Mouse (Mus musculus): ENCODE data around the gene Defb42. TPM values are rescaled to one million over a fixed set of nuclear protein-coding genes. Genes with fewer than 3 reads are reported as not detected.

The Defb42 gene
- polyA plus RNA-seq, 1 experiment = 0.40 TPM

- TF ChIP-seq MYOG (IDR thresholded peaks at IDR 0.05; ENCODE audit: control insufficient read depth in 1 of 3, insufficient read depth in 1 of 3, insufficient read length in 2 of 3, low read depth in 2 of 3) = no peak
- TF ChIP-seq POLR2AphosphoS2 (IDR thresholded peaks at IDR 0.05; ENCODE audit: insufficient read length, low read depth) = no peak
- no peak for TF ChIP-seq E2F4 (IDR thresholded peaks at IDR 0.05; ENCODE audit: insufficient read depth)
- TF ChIP-seq TCF3 (IDR thresholded peaks at IDR 0.05; ENCODE audit: insufficient read length, low read depth) = no peak
- no peak for TF ChIP-seq MYOD1 (IDR thresholded peaks at IDR 0.05; ENCODE audit: control insufficient read depth in 1 of 3, insufficient read length in 2 of 3, low read depth in 2 of 3)
- TF ChIP-seq REST (IDR thresholded peaks at IDR 0.05; ENCODE audit: insufficient read depth, insufficient read length) = no peak
- no peak for TF ChIP-seq TCF12 (IDR thresholded peaks at IDR 0.05; ENCODE audit: insufficient read depth, poor library complexity, severe bottlenecking)
- no peak for TF ChIP-seq CEBPB (IDR thresholded peaks at IDR 0.05; ENCODE audit: insufficient read depth, poor library complexity, severe bottlenecking)
- no peak for TF ChIP-seq MAX (IDR thresholded peaks at IDR 0.05; ENCODE audit: low read depth)
- no peak for TF ChIP-seq POLR2A (IDR thresholded peaks at IDR 0.05; ENCODE audit: insufficient read length, low read depth)
- H3ac ChIP-seq (ENCODE audit: control insufficient read depth, insufficient read length) = no peak within 1 kb of the TSS
- H3K27me3 ChIP-seq (ENCODE audit: control insufficient read depth, insufficient read depth, insufficient read length) = no peaks in the 10 kb centered on the region
Observed at GRCm38 (mm10) chr14:63011471-63011870, 35.3 kb upstream of the Defb42 start, which contains the start of gene Defb43. Gene Defb43, plus strand, starts transcription at chr14:63011771.

GRCm38 (mm10) chr14:63013082-63013481 lies 33.7 kb upstream of the Defb42 start:
- H3K79me2 ChIP-seq (ENCODE audit: control insufficient read depth, insufficient read depth) = no peaks in the 10 kb centered on the region
- TF ChIP-seq TCF3 (IDR thresholded peaks at IDR 0.05; ENCODE audit: insufficient read length, low read depth) (no peak), CEBPB (IDR thresholded peaks at IDR 0.05; ENCODE audit: insufficient read depth, poor library complexity, severe bottlenecking) (peak; percentile 83)
- H3K36me3 ChIP-seq (ENCODE audit: control insufficient read depth, insufficient read depth) = no peaks in the 10 kb centered on the region

More at GRCm38 (mm10) chr14:63011471-63011870, 35.3 kb upstream of the Defb42 start, which contains the start of gene Defb43:
- H3K79me2 ChIP-seq (ENCODE audit: control insufficient read depth, insufficient read depth) = no peaks in the 10 kb centered on the region
- no peaks in the 10 kb centered on the region for H3K36me3 ChIP-seq (ENCODE audit: control insufficient read depth, insufficient read depth)
- H3K4me2 ChIP-seq (ENCODE audit: low read depth) = no peak within 1 kb of the TSS
- H3K4me3 ChIP-seq = no peak within 1 kb of the TSS

GRCm38 (mm10) chr14:63014667-63015066 lies 32.1 kb upstream of the Defb42 start:
- Histone ChIP-seq H3K27me3 (ENCODE audit: control insufficient read depth, insufficient read depth, insufficient read length) (no peaks in the 10 kb centered on the region), H3ac (ENCODE audit: control insufficient read depth, insufficient read length) (no peak overlapping the region)

More at GRCm38 (mm10) chr14:63013082-63013481, 33.7 kb upstream of the Defb42 start:
- Histone ChIP-seq H3K4me3 (no peak overlapping the region), H3K4me2 (ENCODE audit: low read depth) (no peak overlapping the region), H3ac (ENCODE audit: control insufficient read depth, insufficient read length) (no peak overlapping the region), H3K27me3 (ENCODE audit: control insufficient read depth, insufficient read depth, insufficient read length) (no peaks in the 10 kb centered on the region)

GRCm38 (mm10) chr14:63020524-63021156 lies 26.2 kb upstream of the Defb42 start:
- Histone ChIP-seq H3K79me2 (ENCODE audit: control insufficient read depth, insufficient read depth) (no peaks in the 10 kb centered on the region), H3K4me2 (ENCODE audit: low read depth) (peak overlapping the region; percentile 87), H3ac (ENCODE audit: control insufficient read depth, insufficient read length) (no peak overlapping the region), H3K27me3 (ENCODE audit: control insufficient read depth, insufficient read depth, insufficient read length) (no peaks in the 10 kb centered on the region), H3K4me3 (no peak overlapping the region), H3K36me3 (ENCODE audit: control insufficient read depth, insufficient read depth) (no peaks in the 10 kb centered on the region)
- TF ChIP-seq CEBPB (IDR thresholded peaks at IDR 0.05; ENCODE audit: insufficient read depth, poor library complexity, severe bottlenecking) (peak; percentile 87), POLR2A (IDR thresholded peaks at IDR 0.05; ENCODE audit: insufficient read length, low read depth) (peak; percentile 16), TCF3 (IDR thresholded peaks at IDR 0.05; ENCODE audit: insufficient read length, low read depth) (no peak)

More at GRCm38 (mm10) chr14:63014667-63015066, 32.1 kb upstream of the Defb42 start:
- Histone ChIP-seq H3K36me3 (ENCODE audit: control insufficient read depth, insufficient read depth) (no peaks in the 10 kb centered on the region), H3K4me2 (ENCODE audit: low read depth) (peak overlapping the region; percentile 63), H3K79me2 (ENCODE audit: control insufficient read depth, insufficient read depth) (no peaks in the 10 kb centered on the region), H3K4me3 (no peak overlapping the region)
- no peak for TF ChIP-seq MAX (IDR thresholded peaks at IDR 0.05; ENCODE audit: low read depth)
- no peak for TF ChIP-seq MYOD1 (IDR thresholded peaks at IDR 0.05; ENCODE audit: control insufficient read depth in 1 of 3, insufficient read length in 2 of 3, low read depth in 2 of 3)
- no peak for TF ChIP-seq MYOG (IDR thresholded peaks at IDR 0.05; ENCODE audit: control insufficient read depth in 1 of 3, insufficient read depth in 1 of 3, insufficient read length in 2 of 3, low read depth in 2 of 3)
- TF ChIP-seq POLR2AphosphoS2 (IDR thresholded peaks at IDR 0.05; ENCODE audit: insufficient read length, low read depth) = no peak
- TF ChIP-seq USF1 (IDR thresholded peaks at IDR 0.05; ENCODE audit: low read depth) = no peak
- no peak for TF ChIP-seq REST (IDR thresholded peaks at IDR 0.05; ENCODE audit: insufficient read depth, insufficient read length)
- TF ChIP-seq SRF (IDR thresholded peaks at IDR 0.05; ENCODE audit: control insufficient read depth, insufficient read length, low read depth) = no peak
- no peak for TF ChIP-seq TCF12 (IDR thresholded peaks at IDR 0.05; ENCODE audit: insufficient read depth, poor library complexity, severe bottlenecking)
- no peak for TF ChIP-seq CEBPB (IDR thresholded peaks at IDR 0.05; ENCODE audit: insufficient read depth, poor library complexity, severe bottlenecking)
- TF ChIP-seq E2F4 (IDR thresholded peaks at IDR 0.05; ENCODE audit: insufficient read depth) = no peak

GRCm38 (mm10) chr14:63049910-63050370 lies 3.1 kb downstream of the Defb42 start, which contains the start of gene Defb30:
Gene Defb30, minus strand, starts transcription at chr14:63049960.
- H3K79me2 ChIP-seq (ENCODE audit: control insufficient read depth, insufficient read depth) = no peaks in the 10 kb centered on the region
- no peaks in the 10 kb centered on the region for H3K36me3 ChIP-seq (ENCODE audit: control insufficient read depth, insufficient read depth)
- TF ChIP-seq SRF (IDR thresholded peaks at IDR 0.05; ENCODE audit: control insufficient read depth, insufficient read length, low read depth) = no peak
- no peak for TF ChIP-seq TCF3 (IDR thresholded peaks at IDR 0.05; ENCODE audit: insufficient read length, low read depth)
- TF ChIP-seq TCF12 (IDR thresholded peaks at IDR 0.05; ENCODE audit: insufficient read depth, poor library complexity, severe bottlenecking) = no peak
- TF ChIP-seq POLR2AphosphoS2 (IDR thresholded peaks at IDR 0.05; ENCODE audit: insufficient read length, low read depth) = no peak
- no peak for TF ChIP-seq MAX (IDR thresholded peaks at IDR 0.05; ENCODE audit: low read depth)
- TF ChIP-seq CEBPB (IDR thresholded peaks at IDR 0.05; ENCODE audit: insufficient read depth, poor library complexity, severe bottlenecking) = no peak
- TF ChIP-seq POLR2A (IDR thresholded peaks at IDR 0.05; ENCODE audit: insufficient read length, low read depth) = no peak
- TF ChIP-seq REST (IDR thresholded peaks at IDR 0.05; ENCODE audit: insufficient read depth, insufficient read length) = no peak
- TF ChIP-seq USF1 (IDR thresholded peaks at IDR 0.05; ENCODE audit: low read depth) = no peak
- no peak for TF ChIP-seq E2F4 (IDR thresholded peaks at IDR 0.05; ENCODE audit: insufficient read depth)
- no peak for TF ChIP-seq MYOD1 (IDR thresholded peaks at IDR 0.05; ENCODE audit: control insufficient read depth in 1 of 3, insufficient read length in 2 of 3, low read depth in 2 of 3)
- no peak within 1 kb of the TSS for H3K4me2 ChIP-seq (ENCODE audit: low read depth)
- H3K4me3 ChIP-seq = no peak within 1 kb of the TSS
- no peaks in the 10 kb centered on the region for H3K27me3 ChIP-seq (ENCODE audit: control insufficient read depth, insufficient read depth, insufficient read length)
- no peak within 1 kb of the TSS for H3ac ChIP-seq (ENCODE audit: control insufficient read depth, insufficient read length)
